Mouse (Mus musculus) heart, postnatal 0 days (tissue): ENCODE results near the gene Pard3.

Experiments used
- CTCF ChIP-seq: IDR thresholded peaks from 2 replicates; pipeline ENCODE4 v1.5.1; 2016; ENCODE audit warnings: antibody characterized with exemption, control low read depth, low read depth
- EP300 ChIP-seq: IDR thresholded peaks from 2 replicates; pipeline ENCODE4 v1.6.1; 2016; ENCODE audit warnings: antibody characterized with exemption, low read depth

DNA sequence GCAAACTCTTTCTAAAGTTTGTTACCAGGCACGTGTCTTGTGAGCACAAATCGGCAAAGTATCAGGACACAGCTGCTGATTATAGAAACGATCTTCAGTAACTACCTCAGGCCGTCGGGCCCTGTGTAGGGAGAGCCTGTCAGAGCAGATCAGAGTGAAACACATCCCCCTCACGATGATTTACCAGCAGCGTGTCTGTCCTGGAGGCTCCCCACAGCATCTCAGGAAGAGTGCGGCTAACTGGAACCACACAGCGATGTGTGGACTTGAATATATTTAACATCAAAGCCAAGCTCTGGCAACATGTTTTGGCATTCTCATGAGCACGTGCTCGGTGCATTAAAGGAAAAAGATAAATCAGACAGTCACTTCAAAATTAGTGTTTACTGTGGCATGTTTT is 493.3 kb downstream of the Pard3 start:
- no peak for TF ChIP-seq CTCF
- TF ChIP-seq EP300 = no peak
